Mouse (Mus musculus): ENCODE data around the gene Il19. TPM values are rescaled to one million over a fixed set of nuclear protein-coding genes. Genes with fewer than 3 reads are reported as not detected.

Gene Il19
- polyA plus RNA-seq, 1 experiment from 2014 or later, result not detected

GRCm38 (mm10) chr1:130892446-130892845 is 47.5 kb downstream of the Il19 start:
- Histone ChIP-seq H3K9me3 (ENCODE audit: control insufficient read depth, low read length) (no peaks in the 10 kb centered on the region), H3K27ac (ENCODE audit: low read depth, low read length) (no peak overlapping the region), H3K9ac (ENCODE audit: low read length) (no peak overlapping the region), H3K4me3 (ENCODE audit: low read depth, low read length) (no peak overlapping the region), H3K27me3 (ENCODE audit: control insufficient read depth, insufficient read depth, low read length) (no peaks in the 10 kb centered on the region), H3K36me3 (ENCODE audit: control insufficient read depth, insufficient read depth, low read length) (no peaks in the 10 kb centered on the region), H3K4me1 (ENCODE audit: control insufficient read depth, insufficient read depth, low read length) (no peaks in the 10 kb centered on the region), H3K4me2 (no peak overlapping the region)
- 74% methylated on average over 1 of the region's 1 CpGs for WGBS
- ATAC-seq (ENCODE audit: low FRiP score) (no peak), DNase-seq (ENCODE audit: low spot score, missing footprints) (peak; percentile 72)

DNA sequence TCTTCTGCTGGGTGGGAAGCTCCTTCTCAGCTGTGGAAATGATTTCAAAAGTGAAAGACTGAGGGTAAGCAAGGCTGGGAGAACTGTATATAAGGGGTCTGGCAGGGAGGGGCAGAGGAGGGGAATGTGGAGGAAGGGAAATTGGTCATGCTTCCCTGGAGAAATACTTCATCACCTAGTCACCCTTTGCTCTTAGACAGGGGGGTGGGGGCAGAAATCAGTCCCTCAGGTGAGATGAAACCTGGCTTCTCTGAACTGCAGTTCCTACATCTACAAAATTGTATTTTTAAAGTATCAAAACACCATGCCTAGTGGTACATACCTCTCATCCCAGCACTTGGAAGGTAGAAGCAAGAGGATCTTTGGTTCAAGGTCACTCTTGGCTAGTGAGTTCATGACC is 52.6 kb downstream of the Il19 start, which contains the start of gene Il24:
Gene Il24, minus strand, starts transcription at position 101 of the 400 bp plus-strand sequence.
- no peaks in the 10 kb centered on the region for H3K4me1 ChIP-seq (ENCODE audit: control insufficient read depth, insufficient read depth, low read length)
- no peak within 1 kb of the TSS for H3K9ac ChIP-seq (ENCODE audit: low read length)
- ATAC-seq (ENCODE audit: low FRiP score) (no peak), DNase-seq (ENCODE audit: low spot score, missing footprints) (no peak)
- no peak within 1 kb of the TSS for H3K27ac ChIP-seq (ENCODE audit: low read depth, low read length)
- no peak within 1 kb of the TSS for H3K4me2 ChIP-seq
- H3K9me3 ChIP-seq (ENCODE audit: control insufficient read depth, low read length), result no peaks in the 10 kb centered on the region
- H3K36me3 ChIP-seq (ENCODE audit: control insufficient read depth, insufficient read depth, low read length), result no peaks in the 10 kb centered on the region
- no peaks in the 10 kb centered on the region for H3K27me3 ChIP-seq (ENCODE audit: control insufficient read depth, insufficient read depth, low read length)
- H3K4me3 ChIP-seq (ENCODE audit: low read depth, low read length), result no peak within 1 kb of the TSS

DNA sequence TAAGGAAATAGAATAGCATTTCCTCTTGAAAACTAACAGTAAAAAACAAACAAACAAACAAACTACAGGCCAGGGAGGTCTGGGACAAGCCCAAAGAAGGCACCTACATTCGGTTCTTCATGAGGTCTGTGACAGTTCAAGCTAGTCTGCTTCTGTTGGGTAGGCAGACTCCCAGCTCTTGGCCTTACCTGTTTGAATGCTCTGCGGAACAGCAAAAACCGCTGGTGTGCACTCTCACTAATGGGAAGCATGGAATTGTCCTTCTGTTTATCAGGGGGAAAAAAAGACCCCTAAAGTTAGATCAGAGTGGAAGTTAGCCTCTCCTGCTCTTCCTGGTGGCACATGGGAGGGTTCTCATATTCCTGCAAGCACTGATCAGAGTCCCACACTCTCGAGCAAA is 56.8 kb downstream of the Il19 start:
- no peaks in the 10 kb centered on the region for H3K36me3 ChIP-seq (ENCODE audit: control insufficient read depth, insufficient read depth, low read length)
- H3K27ac ChIP-seq (ENCODE audit: low read depth, low read length), result no peak overlapping the region
- H3K9me3 ChIP-seq (ENCODE audit: control insufficient read depth, low read length), result no peaks in the 10 kb centered on the region
- ATAC-seq (ENCODE audit: low FRiP score) (no peak), DNase-seq (ENCODE audit: low spot score, missing footprints) (peak; percentile 54)
- H3K4me3 ChIP-seq (ENCODE audit: low read depth, low read length), result no peak overlapping the region
- 83% methylated on average over 4 of the region's 4 CpGs for WGBS
- H3K4me2 ChIP-seq, result no peak overlapping the region
- H3K27me3 ChIP-seq (ENCODE audit: control insufficient read depth, insufficient read depth, low read length), result peaks cover 4% of the 10 kb centered on the region
- peaks cover 3% of the 10 kb centered on the region for H3K4me1 ChIP-seq (ENCODE audit: control insufficient read depth, insufficient read depth, low read length)
- H3K9ac ChIP-seq (ENCODE audit: low read length), result no peak overlapping the region

Other genes with a start within 250 kb of the Il19 start
- gene Gm29427, start 224.3 kb downstream of the Il19 start, polyA plus RNA-seq (2014; fragmentation: Nextera tagmentation; extraction: Ambion mirVana), result not detected in 2 replicates
- gene Yod1, start 222.8 kb downstream of the Il19 start, polyA plus RNA-seq (2014; fragmentation: Nextera tagmentation; extraction: Ambion mirVana), result 11.7 and 13.6 TPM in 2 replicates
- gene Pfkfb2, start 210.9 kb downstream of the Il19 start, polyA plus RNA-seq (2014; fragmentation: Nextera tagmentation; extraction: Ambion mirVana), result 6.3 and 9.5 TPM in 2 replicates
- 0.29 and 0.37 TPM in 2 replicates for gene AA986860, start 208.1 kb downstream of the Il19 start, polyA plus RNA-seq (2014; fragmentation: Nextera tagmentation; extraction: Ambion mirVana)
- not detected in 2 replicates for gene Fcamr, start 139.2 kb downstream of the Il19 start, polyA plus RNA-seq (2014; fragmentation: Nextera tagmentation; extraction: Ambion mirVana)
- not detected in 2 replicates for gene Pigr, start 113.4 kb downstream of the Il19 start, polyA plus RNA-seq (2014; fragmentation: Nextera tagmentation; extraction: Ambion mirVana)
- 0.27 TPM in 1 of 2 replicates, not detected in the other for gene Fcmr, start 74.4 kb downstream of the Il19 start, polyA plus RNA-seq (2014; fragmentation: Nextera tagmentation; extraction: Ambion mirVana)
- not detected in 2 replicates for gene Il24, start 52.7 kb downstream of the Il19 start, polyA plus RNA-seq (2014; fragmentation: Nextera tagmentation; extraction: Ambion mirVana)
- gene Il20, start 28.7 kb downstream of the Il19 start, polyA plus RNA-seq (2014; fragmentation: Nextera tagmentation; extraction: Ambion mirVana), result not detected in 2 replicates
- not detected in 2 replicates for gene Il10, start 79.7 kb upstream of the Il19 start, polyA plus RNA-seq (2014; fragmentation: Nextera tagmentation; extraction: Ambion mirVana)
- gene Mapkapk2, start 157.7 kb upstream of the Il19 start, polyA plus RNA-seq (2014; fragmentation: Nextera tagmentation; extraction: Ambion mirVana), result 49.8 and 56.0 TPM in 2 replicates
- gene Dyrk3, start 198.2 kb upstream of the Il19 start, polyA plus RNA-seq (2014; fragmentation: Nextera tagmentation; extraction: Ambion mirVana), result 17.2 and 23.4 TPM in 2 replicates
- gene Eif2d, start 213.1 kb upstream of the Il19 start, polyA plus RNA-seq (2014; fragmentation: Nextera tagmentation; extraction: Ambion mirVana), result 55.7 and 56.7 TPM in 2 replicates